Mouse (Mus musculus): ENCODE data around the gene Crybg2.

Crybg2 gene

DNA sequence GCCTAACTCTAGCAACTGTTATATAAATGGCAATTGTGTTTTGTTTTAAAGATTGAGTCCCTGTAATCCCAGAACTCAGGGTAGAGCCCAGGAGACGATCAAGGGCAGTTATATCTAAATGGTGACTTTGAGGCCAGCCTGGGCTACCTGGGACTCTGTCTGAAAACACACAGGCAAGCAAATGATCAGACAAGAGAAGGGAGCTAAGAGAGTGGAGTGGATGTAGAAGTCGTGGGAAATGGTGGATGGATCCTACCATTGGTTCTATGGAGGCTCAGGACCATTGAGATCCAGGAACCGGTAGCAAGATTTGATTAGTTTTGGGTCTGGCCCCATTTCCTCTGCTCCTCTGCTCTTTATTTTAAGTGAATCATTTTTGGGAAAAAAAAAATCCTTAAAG is 35.5 kb downstream of the Crybg2 start:
- no peak for DNase-seq

GRCm38 (mm10) chr4:134097015-134097608 is 36.5 kb downstream of the Crybg2 start:
- DNase-seq: no peak

DNA sequence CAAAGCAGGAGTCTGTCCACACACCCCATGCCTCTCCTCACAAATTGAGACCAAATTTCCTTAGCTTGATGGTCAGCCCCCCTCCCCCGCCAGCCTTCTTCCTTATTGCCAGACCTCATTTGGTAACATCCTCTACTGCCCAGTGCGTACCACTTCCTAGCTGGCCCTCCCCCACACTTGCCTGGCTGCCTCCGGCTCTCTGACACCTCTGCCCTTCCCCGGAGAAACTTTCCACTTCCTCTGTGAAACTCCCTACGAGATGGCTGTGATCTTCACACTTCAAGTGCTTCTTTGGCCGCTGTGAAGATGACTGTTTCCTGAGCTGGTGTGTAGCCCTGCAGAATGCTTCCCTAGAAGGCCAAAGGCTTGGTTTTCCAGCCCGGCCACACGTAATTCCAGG is 38.0 kb downstream of the Crybg2 start:
- no peak for DNase-seq

DNA sequence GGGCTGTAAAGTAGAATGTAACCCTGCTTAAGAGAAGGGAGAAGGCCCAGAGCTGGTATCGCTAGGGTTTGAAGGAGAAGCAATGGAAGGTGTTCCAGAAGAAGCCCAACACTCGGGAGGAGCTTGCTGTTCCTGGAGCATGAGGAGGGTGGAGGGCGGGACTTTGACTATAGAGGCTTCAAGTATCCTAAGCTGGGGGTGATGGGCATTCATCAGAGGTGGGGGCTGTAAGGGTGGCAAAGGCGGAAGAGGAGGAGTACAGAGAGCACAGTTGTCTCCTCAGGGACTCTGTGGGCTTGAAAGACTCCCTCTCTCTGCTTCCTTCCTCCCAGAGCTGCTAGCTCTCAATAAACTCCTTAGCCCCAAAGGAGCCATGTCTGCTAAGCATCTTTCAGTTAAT is 39.6 kb downstream of the Crybg2 start:
- DNase-seq: no peak

GRCm38 (mm10) chr4:134101979-134102741 is 41.5 kb downstream of the Crybg2 start, which contains the start of gene Ubxn11:
Gene Ubxn11, plus strand, starts transcription at chr4:134102570.
- peak; percentile 88 to 90 for DNase-seq

- no peak for DNase-seq
Observed at GRCm38 (mm10) chr4:134102742-134103119, 42.1 kb downstream of the Crybg2 start.

GRCm38 (mm10) chr4:134106105-134106504 is 45.5 kb downstream of the Crybg2 start:
- DNase-seq: no peak

- DNase-seq: no peak
Observed at GRCm38 (mm10) chr4:134107730-134108129, 47.1 kb downstream of the Crybg2 start.

DNA sequence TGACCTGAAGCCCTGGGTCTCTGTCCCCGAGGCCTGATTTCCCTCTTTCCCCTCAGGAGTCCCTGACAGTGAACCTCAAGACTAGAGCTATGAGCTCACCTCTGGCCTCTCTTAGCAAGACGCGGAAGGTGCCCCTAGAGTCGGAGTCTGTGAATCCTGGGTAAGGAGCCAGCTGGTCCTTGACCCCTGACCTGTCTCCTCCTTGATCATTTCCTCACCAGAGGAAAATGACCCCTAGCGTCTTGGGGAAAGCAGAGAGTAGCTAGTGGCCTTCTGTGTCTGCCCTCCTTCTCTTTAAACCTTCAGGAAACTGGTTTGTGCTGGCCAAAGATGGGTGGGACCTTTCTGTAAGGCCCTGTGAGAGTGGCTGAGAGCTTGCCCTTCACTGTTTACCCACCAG is 47.6 kb downstream of the Crybg2 start:
- no peak for DNase-seq

- no peak for DNase-seq
Observed at GRCm38 (mm10) chr4:134110653-134111052, 50.0 kb downstream of the Crybg2 start.

GRCm38 (mm10) chr4:134112403-134112802 is 51.8 kb downstream of the Crybg2 start:
- no peak for DNase-seq

- DNase-seq: no peak
Observed at GRCm38 (mm10) chr4:134113356-134113994, 52.9 kb downstream of the Crybg2 start.

DNA sequence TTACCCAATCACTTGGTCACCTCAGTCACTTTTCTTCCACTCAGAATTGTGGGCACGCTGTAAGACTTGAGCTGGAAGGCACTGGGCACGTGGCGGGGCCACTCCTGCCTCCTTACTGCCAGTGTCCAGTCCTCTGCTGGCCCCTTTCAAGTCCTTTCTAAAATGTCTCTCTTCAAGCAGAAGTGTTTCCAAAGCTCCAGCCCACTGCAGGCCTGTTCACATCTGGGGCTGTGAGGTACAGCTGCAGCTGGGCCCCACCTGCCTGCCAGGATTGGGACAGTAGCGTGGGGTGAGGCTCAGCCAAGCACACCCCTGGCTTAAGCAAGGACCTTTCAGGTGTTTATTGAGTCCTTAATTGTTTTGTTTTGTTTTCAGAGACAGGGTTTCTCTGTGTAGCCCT is 53.4 kb downstream of the Crybg2 start:
- no peak for DNase-seq

DNA sequence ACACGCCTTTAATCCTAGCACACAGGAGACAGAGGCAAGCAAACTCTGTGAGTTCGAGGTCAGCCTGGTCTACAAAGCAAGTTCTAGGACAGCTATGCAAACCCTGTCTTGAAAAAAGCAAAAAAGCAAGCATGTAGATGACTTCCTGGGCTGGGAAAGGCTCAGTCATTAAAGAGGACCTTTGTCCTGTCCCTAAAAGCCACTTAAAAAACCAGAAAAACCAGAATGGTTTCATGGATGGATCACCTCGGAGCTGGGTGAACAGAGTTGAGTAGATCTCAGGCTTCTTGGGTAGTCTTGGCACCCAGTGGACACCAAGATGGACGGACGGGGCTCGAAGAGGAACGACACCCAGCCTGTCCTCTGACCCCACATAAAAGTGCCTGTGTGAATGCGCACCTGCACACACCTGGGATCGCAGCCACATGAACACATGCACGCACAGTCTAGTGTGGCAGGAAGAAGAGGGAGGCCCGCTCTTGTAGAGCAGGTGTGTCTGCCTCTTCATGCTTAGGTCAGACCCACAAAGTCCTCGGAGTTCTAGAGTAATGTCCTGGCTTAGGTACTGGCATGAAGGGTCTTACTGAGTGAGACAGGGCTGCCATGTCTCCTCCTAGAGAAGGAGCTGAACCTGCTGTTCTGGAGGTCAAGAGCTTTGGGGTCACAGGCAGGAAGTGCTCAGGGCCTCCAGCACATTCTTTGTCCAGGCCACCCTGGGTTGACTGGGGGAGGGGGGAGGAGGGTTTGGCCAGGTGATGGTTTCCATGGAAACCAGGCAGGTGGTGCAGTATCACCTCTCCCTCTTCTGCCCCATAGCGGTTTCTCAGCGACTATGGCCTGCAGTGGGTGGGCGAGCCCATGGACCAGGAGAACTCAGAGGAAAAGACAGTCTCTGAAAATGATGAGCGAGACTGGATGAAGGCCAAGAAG is 54.9 kb downstream of the Crybg2 start:
- DNase-seq: no peak

GRCm38 (mm10) chr4:134116501-134116900 is 55.9 kb downstream of the Crybg2 start:
- DNase-seq: no peak

- no peak for DNase-seq
Observed at GRCm38 (mm10) chr4:134117012-134117411, 56.4 kb downstream of the Crybg2 start.

GRCm38 (mm10) chr4:134118126-134118800 is 57.6 kb downstream of the Crybg2 start:
- DNase-seq: no peak

GRCm38 (mm10) chr4:134119042-134119441 is 58.4 kb downstream of the Crybg2 start:
- DNase-seq: no peak

DNA sequence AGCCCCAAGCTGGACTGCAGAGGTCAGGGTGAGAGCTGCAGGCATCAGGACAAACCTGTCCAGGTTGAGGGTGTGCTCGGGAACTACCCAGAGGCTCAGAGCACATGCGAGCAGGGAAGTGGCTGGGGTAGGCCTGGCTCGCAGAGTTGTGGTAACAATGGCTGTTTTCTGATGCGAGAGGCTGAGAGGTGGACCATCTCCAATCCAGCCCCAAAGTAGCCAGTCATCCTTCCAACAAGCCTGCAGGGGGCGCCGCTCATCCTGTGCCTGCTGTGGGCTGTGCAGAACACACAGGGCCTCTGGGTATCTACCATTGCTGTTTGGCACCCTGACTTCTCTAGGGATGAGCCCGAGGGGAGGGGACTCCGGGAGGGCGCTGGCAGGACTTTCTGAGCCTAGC is 59.0 kb downstream of the Crybg2 start:
- DNase-seq: no peak

DNA sequence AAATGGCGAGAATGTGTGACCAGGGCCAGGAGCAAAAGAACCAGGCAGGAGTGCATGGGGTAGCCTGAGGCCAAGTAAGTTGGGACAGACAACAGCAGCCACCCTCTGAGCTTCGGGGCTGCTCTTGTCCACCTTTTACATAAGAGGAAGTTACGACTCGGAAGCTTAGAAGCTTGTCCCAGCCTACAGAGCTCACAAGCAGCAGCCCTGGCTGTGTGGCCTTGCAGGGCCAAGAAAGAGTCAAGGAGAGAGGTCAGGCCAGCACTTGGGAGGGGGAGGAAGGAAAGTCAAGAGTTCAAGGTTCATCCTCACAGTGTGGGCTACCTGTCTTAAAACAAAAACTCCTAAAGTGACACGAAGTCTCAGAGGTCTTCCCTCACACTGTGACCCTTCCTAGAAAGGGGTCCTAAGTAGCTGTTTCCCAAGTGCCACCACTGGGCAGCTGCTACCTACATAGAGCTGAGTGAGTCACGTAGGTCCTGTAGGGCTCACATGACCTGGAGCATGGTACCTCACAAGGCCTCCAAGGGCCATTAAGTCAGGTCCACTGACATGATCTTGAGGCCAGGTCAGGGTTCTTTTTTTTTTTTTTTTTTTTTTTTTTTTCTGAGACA is 59.7 kb downstream of the Crybg2 start:
- DNase-seq: no peak

- DNase-seq: no peak
Observed at GRCm38 (mm10) chr4:134120916-134121315, 60.3 kb downstream of the Crybg2 start.

- no peak for DNase-seq
Observed at GRCm38 (mm10) chr4:134121571-134121970, 61.0 kb downstream of the Crybg2 start.

All from cerebellum, postnatal 36 days (tissue).